Mouse (Mus musculus) intestine, embryonic 15.5 days (tissue): ENCODE results near the gene Arhgap20. TPM values are rescaled to one million over a fixed set of nuclear protein-coding genes. Genes with fewer than 3 reads are reported as not detected.

Experiments
- ATAC-seq: fragments of 200-750 bp; cut with Nextera tagmentation; 2 replicates; pipeline ENCODE4 v1.8.0; 2017; ENCODE audit warnings: moderate TSS enrichment, moderate library complexity
- H3K27ac ChIP-seq: fragments of 300-500 bp; sonication (generic); 2 replicates; pipeline ENCODE4 v1.5.1; 2015; ENCODE audit warnings: mild to moderate bottlenecking, inconsistent platforms
- H3K27me3 ChIP-seq: fragments of 300-500 bp; sonication (generic); replicated peaks from 2 replicates; pipeline ENCODE4 v1.6.1; 2015; ENCODE audit warnings: inconsistent platforms
- H3K36me3 ChIP-seq: fragments of 300-500 bp; sonication (generic); 2 replicates; pipeline ENCODE4 v1.6.1; 2015; ENCODE audit warnings: inconsistent platforms
- H3K4me1 ChIP-seq: fragments of 300-500 bp; sonication (generic); replicated peaks from 2 replicates; pipeline ENCODE4 v1.6.1; 2015; ENCODE audit warnings: inconsistent platforms
- H3K4me2 ChIP-seq: fragments of 300-500 bp; sonication (generic); replicated peaks from 2 replicates; pipeline ENCODE4 v1.6.1; 2015; ENCODE audit warnings: mild to moderate bottlenecking, inconsistent platforms
- H3K4me3 ChIP-seq: fragments of 300-500 bp; sonication (generic); replicated peaks from 2 replicates; pipeline ENCODE4 v1.5.1; 2015; ENCODE audit warnings: inconsistent platforms
- H3K9ac ChIP-seq: fragments of 300-500 bp; sonication (generic); 2 replicates; pipeline ENCODE4 v1.6.1; 2015; ENCODE audit warnings: inconsistent platforms
- H3K9me3 ChIP-seq: fragments of 300-500 bp; sonication (generic); 2 replicates; pipeline ENCODE4 v1.6.1; 2016; ENCODE audit warnings: inconsistent platforms
- WGBS: fragments of 180-500 bp; shearing (Covaris S2); methylation state at CpG from one replicate; pipeline ENCODE4 v1.1.7; 2015; 5-methylcytosine and 5-hydroxymethylcytosine counted together
- polyA plus RNA-seq: library from polyadenylated mRNA; unstranded; fragments of >200 nt; fragmentation: Nextera tagmentation; extraction: Ambion mirVana; gene quantifications from 2 replicates; pipeline ENCODE4 v1.2.1, GENCODE M21; 2015

Arhgap20 gene
- polyA plus RNA-seq, 1 experiment from 2014 or later: 2.8 TPM

DNA sequence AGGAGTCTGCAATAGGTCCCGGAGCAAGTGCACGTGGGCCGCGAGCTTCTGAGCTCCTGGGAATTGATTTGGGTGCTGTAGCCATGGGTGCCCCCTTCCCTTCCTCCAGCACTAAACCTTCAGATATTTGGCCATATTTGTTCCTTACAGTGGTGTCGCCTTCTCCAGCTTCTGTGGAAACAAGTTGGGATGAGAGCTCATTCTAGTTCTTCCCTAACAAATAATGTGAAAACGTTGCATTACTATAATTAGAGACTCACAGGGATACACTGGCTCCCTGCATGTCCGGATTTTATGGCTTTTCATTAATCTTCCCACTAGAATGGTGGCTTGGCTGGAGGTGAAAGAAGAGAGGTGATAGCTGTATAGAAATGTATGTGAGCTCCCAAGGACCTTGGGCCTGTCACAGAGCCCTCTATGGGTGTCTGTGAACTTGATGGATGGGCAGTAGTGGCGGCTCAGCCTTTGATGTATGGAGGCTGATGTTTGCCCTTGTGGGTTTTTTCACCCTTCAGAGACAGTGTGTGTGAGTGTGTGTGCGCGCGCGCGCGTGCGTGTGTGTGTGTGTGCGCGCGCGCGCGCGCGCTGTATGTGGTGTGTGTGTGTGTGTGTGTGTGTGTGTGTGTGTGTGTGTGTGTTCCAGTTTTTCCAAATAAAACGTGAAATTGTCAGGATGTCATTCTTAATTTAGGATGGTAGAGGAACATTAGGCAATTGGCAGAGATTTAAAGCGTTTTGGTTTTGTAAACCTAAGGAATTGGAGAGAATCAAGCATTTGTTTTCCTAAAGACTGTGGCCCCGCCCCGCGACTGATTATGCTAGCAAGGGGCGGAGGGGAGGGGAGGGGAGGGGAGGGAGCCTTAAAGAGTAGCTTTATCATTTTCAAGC lies 1.3 kb downstream of the Arhgap20 start:
- peak; percentile 35; the same call in 1 of the 2 replicates for ATAC-seq
- H3K27me3 ChIP-seq: peaks cover 16% of the 10 kb centered on the region
- H3K27ac ChIP-seq: no peak overlapping the region
- peak overlapping the region; percentile 69 for H3K4me3 ChIP-seq
- H3K4me2 ChIP-seq: peak overlapping the region; percentile 95
- H3K36me3 ChIP-seq: no peaks in the 10 kb centered on the region
- 0 out of 2 replicates have a peak overlapping the region, but pooled peaks have one; percentile 60 for H3K9ac ChIP-seq
- WGBS: under 1% methylated on average over 26 of the region's 29 CpGs
- peaks cover 16% of the 10 kb centered on the region for H3K4me1 ChIP-seq
- H3K9me3 ChIP-seq: no peaks in the 10 kb centered on the region

DNA sequence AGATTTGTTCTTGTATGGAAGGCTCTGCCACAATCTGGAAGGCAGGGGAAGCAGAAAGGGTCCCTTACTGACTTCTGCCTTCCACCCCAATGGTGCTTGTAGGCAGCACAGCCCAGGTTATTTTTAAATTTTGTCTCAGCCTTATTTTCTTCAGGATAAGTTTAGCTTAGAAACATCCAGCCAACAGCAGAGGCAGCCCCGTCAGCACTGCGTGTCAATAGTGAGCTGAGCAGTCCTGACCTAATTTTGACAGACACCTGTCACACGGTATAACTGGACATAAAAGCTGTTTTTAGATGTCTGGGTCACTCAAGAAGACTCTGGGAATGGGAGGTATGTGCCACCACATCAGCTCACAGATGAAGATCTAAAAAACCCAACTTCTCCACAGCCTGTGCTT lies 9.1 kb downstream of the Arhgap20 start:
- Histone ChIP-seq H3K9me3 (no peaks in the 10 kb centered on the region), H3K27ac (no peak overlapping the region), H3K36me3 (no peaks in the 10 kb centered on the region), H3K4me2 (no peak overlapping the region), H3K4me3 (no peak overlapping the region), H3K9ac (no peak overlapping the region), H3K4me1 (no peaks in the 10 kb centered on the region), H3K27me3 (no peaks in the 10 kb centered on the region)
- 88% methylated on average over 3 of the region's 3 CpGs for WGBS
- no peak for ATAC-seq

DNA sequence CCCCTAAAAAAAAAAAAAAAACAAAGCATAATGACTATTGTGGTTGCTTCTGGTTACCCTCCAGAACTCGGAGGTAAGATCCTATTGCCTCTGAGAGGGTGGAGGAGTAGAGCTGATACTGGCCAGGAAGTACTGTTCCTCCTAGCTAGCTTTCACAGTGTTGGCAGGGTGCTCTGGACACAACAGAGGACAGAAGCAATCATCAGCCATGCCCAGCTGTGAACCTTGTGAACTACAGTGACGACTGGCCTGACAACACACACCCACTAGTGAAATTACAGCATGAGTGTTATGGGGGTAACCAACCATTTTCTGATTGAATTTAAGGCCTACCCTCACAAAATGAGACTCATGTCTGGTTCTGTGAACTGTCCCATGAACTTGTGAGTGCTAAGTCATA lies 11.3 kb downstream of the Arhgap20 start:
- Histone ChIP-seq H3K27ac (no peak overlapping the region), H3K4me2 (no peak overlapping the region), H3K36me3 (no peaks in the 10 kb centered on the region), H3K27me3 (no peaks in the 10 kb centered on the region), H3K4me1 (no peaks in the 10 kb centered on the region), H3K4me3 (no peak overlapping the region), H3K9me3 (no peaks in the 10 kb centered on the region), H3K9ac (no peak overlapping the region)
- 66% methylated on average over 2 of the region's 2 CpGs for WGBS
- no peak for ATAC-seq

DNA sequence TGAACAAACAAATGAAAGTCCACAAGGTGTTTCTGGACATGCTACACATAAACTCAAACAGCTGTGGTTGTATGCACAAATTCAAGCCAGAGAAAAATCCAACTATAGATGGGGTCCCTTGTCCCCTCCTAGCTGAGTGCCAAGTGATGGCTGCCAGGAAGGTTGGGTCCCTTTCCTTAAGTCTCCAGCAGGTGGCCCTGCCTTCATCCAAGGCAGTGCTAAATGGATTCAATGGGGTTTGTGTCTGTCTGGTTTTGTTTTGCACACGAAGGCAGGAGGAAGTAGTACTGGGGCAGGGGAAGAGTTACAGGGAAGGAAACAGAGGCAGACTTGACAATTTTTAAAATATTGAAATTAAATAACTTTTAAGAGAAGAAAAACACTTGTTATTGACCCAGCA lies 12.0 kb downstream of the Arhgap20 start:
- WGBS: 9% methylated on average over 1 of the region's 1 CpGs

DNA sequence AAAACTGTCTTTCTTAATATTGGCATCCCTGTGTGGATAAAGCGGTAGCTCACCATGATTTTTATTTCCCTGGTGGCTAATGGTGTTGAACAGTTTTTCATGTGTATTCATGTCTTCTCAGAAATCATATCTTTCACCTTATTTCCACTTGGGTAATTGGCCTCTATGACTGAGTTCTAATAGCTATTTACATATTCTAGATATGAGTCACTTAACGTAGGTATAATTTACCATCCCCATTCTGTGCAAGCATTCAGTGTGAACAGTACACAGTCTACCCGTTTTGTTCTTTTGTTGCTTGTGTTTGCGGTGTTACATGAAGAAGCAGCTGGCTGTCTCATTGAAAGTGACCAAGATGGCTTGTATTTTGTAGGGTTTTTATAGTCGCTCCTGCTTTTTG lies 14.1 kb downstream of the Arhgap20 start:
- WGBS: 83% methylated on average over 5 of the region's 5 CpGs
- Histone ChIP-seq H3K27ac (no peak overlapping the region), H3K9ac (no peak overlapping the region), H3K4me3 (no peak overlapping the region), H3K36me3 (no peaks in the 10 kb centered on the region), H3K4me2 (no peak overlapping the region), H3K9me3 (no peaks in the 10 kb centered on the region), H3K27me3 (no peaks in the 10 kb centered on the region), H3K4me1 (no peaks in the 10 kb centered on the region)
- ATAC-seq: no peak

More for the DNA sequence above, 12.0 kb downstream of the Arhgap20 start:
- Histone ChIP-seq H3K27ac (no peak overlapping the region), H3K4me3 (no peak overlapping the region), H3K9me3 (no peaks in the 10 kb centered on the region), H3K4me1 (no peaks in the 10 kb centered on the region), H3K4me2 (no peak overlapping the region), H3K9ac (no peak overlapping the region), H3K36me3 (no peaks in the 10 kb centered on the region), H3K27me3 (no peaks in the 10 kb centered on the region)
- no peak for ATAC-seq

DNA sequence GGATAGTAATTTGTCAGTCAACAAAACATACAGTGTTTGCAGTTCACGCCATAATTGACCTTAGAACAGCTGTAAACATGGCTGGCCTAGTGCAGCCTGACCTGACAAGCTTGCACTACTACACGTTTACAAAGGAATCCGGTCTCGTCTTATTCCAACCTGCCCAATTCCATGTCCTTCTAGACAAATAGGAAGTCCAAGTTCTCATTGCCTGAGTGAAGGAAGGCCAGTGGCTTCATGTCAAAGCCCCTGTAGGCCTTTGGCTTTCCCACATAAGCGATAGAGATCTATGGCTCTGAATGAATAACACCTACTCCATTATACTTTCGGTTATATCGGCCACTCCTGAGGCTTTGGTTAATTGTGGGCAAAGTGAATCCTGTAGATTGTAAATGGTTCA lies 16.0 kb downstream of the Arhgap20 start:
- Histone ChIP-seq H3K27ac (no peak overlapping the region), H3K4me2 (no peak overlapping the region), H3K9me3 (no peaks in the 10 kb centered on the region), H3K4me3 (no peak overlapping the region), H3K27me3 (no peaks in the 10 kb centered on the region), H3K9ac (no peak overlapping the region), H3K36me3 (no peaks in the 10 kb centered on the region), H3K4me1 (no peaks in the 10 kb centered on the region)
- WGBS: 80% methylated on average over 7 of the region's 7 CpGs
- ATAC-seq: no peak

DNA sequence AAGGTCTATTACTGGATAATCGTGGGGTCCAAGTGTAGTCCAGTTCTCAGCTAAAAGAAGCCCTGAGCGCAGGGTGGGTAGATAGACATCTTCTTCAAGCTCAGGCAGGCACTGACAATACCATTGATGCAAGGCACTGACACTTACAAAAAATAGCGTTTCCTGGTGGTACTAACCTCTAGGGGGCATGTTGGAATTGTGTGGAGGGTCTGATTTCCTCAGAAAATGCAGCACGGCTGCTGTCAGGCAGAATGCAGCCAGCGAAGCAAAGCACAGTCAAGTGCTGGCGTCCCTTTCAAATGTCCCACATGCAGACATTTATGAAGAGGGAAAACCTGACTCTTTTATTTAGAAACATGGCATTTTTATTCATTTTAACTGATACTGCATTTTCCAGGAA lies 22.2 kb downstream of the Arhgap20 start:
- H3K36me3 ChIP-seq: no peaks in the 10 kb centered on the region
- no peak overlapping the region for H3K4me3 ChIP-seq
- H3K27ac ChIP-seq: no peak overlapping the region
- H3K9ac ChIP-seq: no peak overlapping the region
- no peaks in the 10 kb centered on the region for H3K9me3 ChIP-seq
- no peak overlapping the region for H3K4me2 ChIP-seq
- H3K27me3 ChIP-seq: no peaks in the 10 kb centered on the region
- ATAC-seq: no peak
- no peaks in the 10 kb centered on the region for H3K4me1 ChIP-seq
- WGBS: 45% methylated on average over 6 of the region's 6 CpGs

DNA sequence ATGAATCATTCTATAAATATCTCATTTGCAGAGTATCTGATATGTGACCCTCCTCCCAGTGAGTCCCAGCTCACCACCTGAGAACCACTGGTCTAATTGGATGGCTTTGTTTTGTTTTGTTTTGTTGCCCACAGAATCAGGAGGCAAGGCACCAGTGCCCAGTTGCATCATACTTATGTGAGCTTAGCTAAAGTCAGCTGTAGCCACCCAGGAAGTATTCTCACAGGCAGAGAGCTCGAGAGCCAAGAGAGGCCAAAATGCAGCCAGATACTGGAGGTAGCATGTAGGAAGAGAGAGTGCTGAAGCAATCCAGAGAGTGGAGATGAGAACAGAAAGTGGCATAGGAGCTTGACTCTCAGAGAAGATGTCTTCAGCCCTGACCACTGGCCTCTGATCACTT lies 23.3 kb downstream of the Arhgap20 start:
- Histone ChIP-seq H3K36me3 (no peaks in the 10 kb centered on the region), H3K4me1 (no peaks in the 10 kb centered on the region), H3K27me3 (no peaks in the 10 kb centered on the region), H3K4me3 (no peak overlapping the region), H3K4me2 (no peak overlapping the region), H3K9ac (no peak overlapping the region), H3K9me3 (no peaks in the 10 kb centered on the region), H3K27ac (no peak overlapping the region)
- no peak for ATAC-seq
- 70% methylated on average over 1 of the region's 1 CpGs for WGBS

DNA sequence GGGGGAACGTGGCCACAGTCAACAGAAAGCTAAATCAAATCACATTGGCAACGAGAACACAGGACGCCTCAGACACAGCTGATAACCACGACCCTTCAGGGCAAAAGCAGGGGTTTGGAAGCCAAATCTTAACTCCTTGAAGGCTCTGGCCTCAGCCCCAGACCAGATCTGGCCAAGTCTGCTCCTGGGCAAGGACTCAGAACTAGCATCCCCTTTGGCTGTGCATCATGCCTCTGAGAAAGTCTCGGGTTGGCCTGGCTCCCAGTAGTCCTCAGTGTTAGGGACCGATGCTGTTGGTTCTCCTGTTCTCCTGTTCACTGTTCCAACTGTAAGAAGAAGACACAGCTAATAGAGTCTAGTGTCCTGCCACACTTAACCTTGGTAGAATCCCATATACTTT lies 30.1 kb downstream of the Arhgap20 start:
- no peak overlapping the region for H3K27ac ChIP-seq
- no peaks in the 10 kb centered on the region for H3K36me3 ChIP-seq
- no peak overlapping the region for H3K4me2 ChIP-seq
- no peaks in the 10 kb centered on the region for H3K27me3 ChIP-seq
- no peak for ATAC-seq
- 62% methylated on average over 6 of the region's 6 CpGs for WGBS
- H3K4me3 ChIP-seq: no peak overlapping the region
- no peaks in the 10 kb centered on the region for H3K9me3 ChIP-seq
- no peaks in the 10 kb centered on the region for H3K4me1 ChIP-seq
- no peak overlapping the region for H3K9ac ChIP-seq

DNA sequence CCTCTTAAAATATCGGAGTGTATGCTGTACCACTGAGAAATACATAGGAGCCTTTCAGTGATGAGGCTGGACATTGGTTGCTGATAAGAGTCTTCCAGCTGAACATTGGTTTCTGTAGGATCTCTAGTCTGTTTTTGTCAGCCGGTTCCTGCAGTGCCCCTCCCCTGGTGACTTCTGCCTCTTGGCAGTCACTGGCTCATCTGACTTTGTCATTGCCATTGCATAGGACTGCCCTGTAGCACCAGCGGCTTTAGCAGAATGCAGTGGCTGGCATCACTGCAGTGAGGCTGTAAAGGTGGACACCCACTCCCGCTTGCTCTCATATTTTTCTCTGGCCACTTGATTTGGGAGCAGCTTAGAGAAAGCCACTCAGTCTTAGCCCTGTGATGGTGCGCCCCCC lies 33.1 kb downstream of the Arhgap20 start:
- no peak overlapping the region for H3K4me2 ChIP-seq
- H3K27ac ChIP-seq: no peak overlapping the region
- H3K36me3 ChIP-seq: no peaks in the 10 kb centered on the region
- H3K9ac ChIP-seq: no peak overlapping the region
- 88% methylated on average over 5 of the region's 5 CpGs for WGBS
- no peaks in the 10 kb centered on the region for H3K4me1 ChIP-seq
- no peak for ATAC-seq
- no peaks in the 10 kb centered on the region for H3K9me3 ChIP-seq
- no peak overlapping the region for H3K4me3 ChIP-seq
- H3K27me3 ChIP-seq: no peaks in the 10 kb centered on the region

DNA sequence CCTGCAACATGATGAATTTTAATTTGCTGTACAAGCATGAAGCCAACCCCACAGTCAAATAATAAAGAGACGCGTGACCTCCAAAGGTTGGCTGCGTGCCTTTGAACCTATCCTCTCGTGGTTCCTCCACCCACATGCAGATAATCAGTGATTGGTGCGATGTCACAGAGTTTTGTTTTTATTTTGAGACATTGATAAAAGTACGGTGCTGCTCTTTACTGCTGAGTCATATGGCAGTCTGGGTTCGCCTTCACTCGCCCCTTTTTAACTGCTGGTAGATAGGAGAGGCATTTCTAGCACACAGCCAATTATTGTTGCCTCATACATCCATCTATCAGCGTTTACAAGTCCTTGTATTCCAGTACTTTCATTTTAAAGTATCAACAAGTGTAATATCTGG lies 34.0 kb downstream of the Arhgap20 start:
- Histone ChIP-seq H3K36me3 (no peaks in the 10 kb centered on the region), H3K4me3 (no peak overlapping the region), H3K4me2 (no peak overlapping the region), H3K27me3 (no peaks in the 10 kb centered on the region), H3K4me1 (no peaks in the 10 kb centered on the region), H3K9me3 (no peaks in the 10 kb centered on the region), H3K27ac (no peak overlapping the region), H3K9ac (no peak overlapping the region)
- no peak for ATAC-seq
- 81% methylated on average over 9 of the region's 9 CpGs for WGBS

DNA sequence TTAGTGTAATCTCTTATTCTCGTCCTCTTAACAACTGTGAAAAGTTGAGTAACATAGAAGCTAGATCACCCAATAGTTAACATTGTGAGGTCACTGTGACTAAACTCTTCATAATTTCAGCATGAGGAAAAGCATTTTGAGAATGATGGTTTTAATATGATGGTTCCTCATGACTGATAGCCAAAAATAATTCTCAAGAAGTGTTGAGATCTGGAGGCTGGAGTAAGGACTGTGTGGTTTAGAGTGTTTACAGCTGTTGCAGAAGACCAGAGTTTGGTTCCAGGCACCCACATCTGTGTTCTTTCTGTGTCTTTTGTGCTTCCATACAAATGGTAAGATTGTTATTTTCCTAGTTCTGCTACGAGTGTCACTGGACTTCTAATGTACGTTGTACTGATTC lies 42.1 kb downstream of the Arhgap20 start:
- Histone ChIP-seq H3K27me3 (no peaks in the 10 kb centered on the region), H3K4me2 (no peak overlapping the region), H3K27ac (no peak overlapping the region), H3K4me1 (no peaks in the 10 kb centered on the region), H3K9ac (no peak overlapping the region), H3K9me3 (no peaks in the 10 kb centered on the region), H3K36me3 (no peaks in the 10 kb centered on the region), H3K4me3 (no peak overlapping the region)
- no peak for ATAC-seq
- WGBS: 73% methylated on average over 3 of the region's 3 CpGs

DNA sequence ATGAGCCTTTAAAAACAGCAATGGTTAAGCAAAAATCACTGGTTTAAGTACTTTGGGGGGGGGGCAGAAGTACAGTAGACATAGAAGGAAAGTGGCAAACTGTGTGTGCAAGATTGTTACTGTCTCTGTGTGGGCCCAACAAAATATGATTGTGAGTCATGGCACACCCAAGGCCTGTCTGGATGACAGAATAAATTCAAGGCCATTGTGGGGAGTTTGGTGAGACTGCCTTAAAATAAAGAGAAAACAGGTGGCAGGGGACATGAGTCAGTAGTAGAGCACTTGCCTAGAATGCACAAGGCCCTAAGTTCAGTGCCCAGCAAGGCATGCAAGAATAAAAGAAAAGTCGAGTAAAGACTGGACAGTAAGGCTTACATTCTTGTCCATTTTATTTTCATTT lies 47.8 kb downstream of the Arhgap20 start:
- H3K9ac ChIP-seq: no peak overlapping the region
- WGBS: 87% methylated on average over 1 of the region's 1 CpGs
- no peak for ATAC-seq

More for the DNA sequence above, 47.8 kb downstream of the Arhgap20 start:
- Histone ChIP-seq H3K4me1 (no peaks in the 10 kb centered on the region), H3K4me3 (no peak overlapping the region), H3K36me3 (no peaks in the 10 kb centered on the region), H3K9me3 (no peaks in the 10 kb centered on the region), H3K4me2 (no peak overlapping the region), H3K27ac (no peak overlapping the region), H3K27me3 (no peaks in the 10 kb centered on the region)
